Mouse (Mus musculus) kidney, adult 10 weeks (tissue): ENCODE measurements around the gene Sun2. TPM values are rescaled to one million over a fixed set of nuclear protein-coding genes. Genes with fewer than 3 reads are reported as not detected.

Experiments
- polyA plus RNA-seq: library from polyadenylated mRNA; stranded (reverse); fragments of 350-450 nt; fragmentation: Illumina TruSeq; extraction: RNeasy Lipid Tissue Mini Kit (QIAGEN cat#74804); gene quantifications from one replicate; pipeline ENCODE4 v1.2.3, GENCODE M21; 2014; ENCODE audit warnings: low read depth, low replicate concordance

Sun2 gene
- 2.7 TPM for polyA plus RNA-seq

GRCm38 (mm10) chr15:79741921-79742705, at the start of gene Sun2:
TSS of gene Sun2 (minus strand) at chr15:79742536.

GRCm38 (mm10) chr15:79777749-79778148, 35.4 kb upstream of the Sun2 start, which contains the start of gene Dnal4:
TSS of gene Dnal4 (minus strand) at chr15:79777849.

DNA sequence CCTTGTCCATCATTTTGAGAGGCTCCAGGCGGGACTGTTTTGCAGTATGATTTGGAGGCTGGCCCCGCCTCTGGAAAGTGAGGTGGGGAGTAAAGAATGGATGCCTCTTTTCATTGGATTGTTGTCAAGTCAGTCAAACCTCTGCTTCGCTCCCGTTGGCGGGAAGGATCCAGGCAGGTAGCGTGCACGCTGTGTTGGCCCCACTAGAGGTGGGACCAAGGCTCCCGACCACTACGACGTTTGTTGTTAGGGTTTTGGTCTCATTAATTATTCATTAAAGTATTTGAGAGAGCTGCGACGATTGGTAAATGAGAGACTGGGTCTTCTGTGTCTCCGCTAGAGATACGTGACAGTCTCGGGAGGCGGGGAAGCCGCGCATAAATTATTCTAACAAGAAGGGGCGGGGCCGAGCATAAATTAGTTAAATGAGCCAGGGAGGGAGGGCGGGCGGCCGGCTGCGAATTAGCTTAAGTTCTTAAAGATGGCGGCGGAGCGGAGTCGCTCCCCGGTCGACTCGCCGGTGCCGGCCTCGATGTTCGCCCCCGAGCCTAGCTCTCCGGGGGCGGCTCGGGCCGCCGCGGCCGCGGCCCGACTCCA, 51.8 kb downstream of the Sun2 start, which contains the start of gene Gtpbp1:
TSS of gene Gtpbp1 (plus strand) at position 420 of the 597 bp plus-strand sequence.

GRCm38 (mm10) chr15:79687646-79688267, 54.6 kb downstream of the Sun2 start, which contains the start of gene Josd1:
TSS of gene Josd1 (minus strand) at chr15:79687919.

Other genes starting within 250 kb of the Sun2 start
- gene Kcnj4, start 237.3 kb downstream of the Sun2 start, polyA plus RNA-seq = not detected
- 2.7 TPM for gene Kdelr3, start 226.1 kb downstream of the Sun2 start, polyA plus RNA-seq
- 173 TPM for gene Ddx17, start 195.8 kb downstream of the Sun2 start, polyA plus RNA-seq
- not detected for gene Dmc1, start 137.4 kb downstream of the Sun2 start, polyA plus RNA-seq
- gene Fam227a, start 83.6 kb downstream of the Sun2 start, polyA plus RNA-seq = 1.5 TPM
- gene Cby1, start 83.3 kb downstream of the Sun2 start, polyA plus RNA-seq = 2.2 TPM
- gene Tomm22, start 71.7 kb downstream of the Sun2 start, polyA plus RNA-seq = 247 TPM
- 10.3 TPM for gene Josd1, start 54.6 kb downstream of the Sun2 start, polyA plus RNA-seq
- 0.73 TPM for gene Gtpbp1, start 51.7 kb downstream of the Sun2 start, polyA plus RNA-seq
- 1.3 TPM for gene Dnal4, start 35.3 kb upstream of the Sun2 start, polyA plus RNA-seq
- gene Nptxr, start 62.2 kb upstream of the Sun2 start, polyA plus RNA-seq = 0.16 TPM
- gene Npcd, start 91.7 kb upstream of the Sun2 start, polyA plus RNA-seq = not detected
- gene Cbx6, start 92.2 kb upstream of the Sun2 start, polyA plus RNA-seq = 3.4 TPM
- gene Apobec3, start 149.1 kb upstream of the Sun2 start, polyA plus RNA-seq = 6.3 TPM
- 1.8 TPM for gene Cbx7, start 228.6 kb upstream of the Sun2 start, polyA plus RNA-seq